Mouse (Mus musculus) midbrain, embryonic 16.5 days (tissue): ENCODE measurements around the gene Rrnad1. TPM values are rescaled to one million over a fixed set of nuclear protein-coding genes. Genes with fewer than 3 reads are reported as not detected.

ENCODE experiments used
- ATAC-seq: fragments of 200-750 bp; cut with Nextera tagmentation; 2 replicates; pipeline ENCODE4 v1.8.0; 2017; ENCODE audit warnings: moderate TSS enrichment
- H3K27ac ChIP-seq: fragments of 300-500 bp; sonication (generic); 2 replicates; pipeline ENCODE4 v1.5.1; 2014; ENCODE audit warnings: mild to moderate bottlenecking, low read length, mixed read lengths
- H3K27me3 ChIP-seq: fragments of 300-500 bp; sonication (generic); 2 replicates; pipeline ENCODE4 v1.6.1; 2014; ENCODE audit warnings: low read depth, low read length, mixed read lengths; ENCODE audit not compliant: control insufficient read depth, insufficient read depth
- H3K36me3 ChIP-seq: fragments of 300-500 bp; sonication (generic); 2 replicates; pipeline ENCODE4 v1.6.1; 2014; ENCODE audit warnings: mild to moderate bottlenecking, low read length, moderate library complexity, mixed read lengths; ENCODE audit not compliant: control insufficient read depth, insufficient read depth
- H3K4me1 ChIP-seq: fragments of 300-500 bp; sonication (generic); 2 replicates; pipeline ENCODE4 v1.6.1; 2014; ENCODE audit warnings: mild to moderate bottlenecking, low read length, mixed read lengths; ENCODE audit not compliant: control insufficient read depth, insufficient read depth
- H3K4me2 ChIP-seq: fragments of 300-500 bp; sonication (generic); 2 replicates; pipeline ENCODE4 v1.6.1; 2014; ENCODE audit warnings: mild to moderate bottlenecking, low read length, mixed read lengths
- H3K4me3 ChIP-seq: fragments of 300-500 bp; sonication (generic); 2 replicates; pipeline ENCODE4 v1.5.1; 2014; ENCODE audit warnings: low read depth, mild to moderate bottlenecking, low read length, moderate library complexity, mixed read lengths
- H3K9ac ChIP-seq: fragments of 300-500 bp; sonication (generic); 2 replicates; pipeline ENCODE4 v1.6.1; 2014; ENCODE audit warnings: low read depth, low read length, mixed read lengths
- H3K9me3 ChIP-seq: fragments of 300-500 bp; sonication (generic); replicated peaks from 2 replicates; pipeline ENCODE4 v1.6.1; 2014; ENCODE audit warnings: mild to moderate bottlenecking, low read length, mixed read lengths; ENCODE audit not compliant: control insufficient read depth, poor library complexity, severe bottlenecking
- WGBS: fragments of 180-500 bp; shearing (Covaris S2); extraction: QIAGEN DNeasy Blood & Tissue Kit; methylation state at CpG from one replicate; pipeline ENCODE4 v1.1.7; 2014; 5-methylcytosine and 5-hydroxymethylcytosine counted together
- polyA plus RNA-seq: library from polyadenylated mRNA; unstranded; fragments of >200 nt; fragmentation: Nextera tagmentation; extraction: Ambion mirVana; gene quantifications from 2 replicates; pipeline ENCODE4 v1.2.1, GENCODE M21; 2015

Rrnad1 gene
- 20.5 and 23.2 TPM in 2 replicates for polyA plus RNA-seq

- 0% methylated on average over 64 of the region's 78 CpGs for WGBS
- ATAC-seq: peak; percentile 97
- Histone ChIP-seq H3K27ac (peak within 1 kb of the TSS; percentile 92), H3K9ac (peak within 1 kb of the TSS; percentile 94), H3K4me2 (peak within 1 kb of the TSS; percentile 80), H3K9me3 (no peaks in the 10 kb centered on the region), H3K27me3 (no peaks in the 10 kb centered on the region), H3K36me3 (peaks cover 16% of the 10 kb centered on the region), H3K4me3 (peak within 1 kb of the TSS; percentile 90), H3K4me1 (peaks cover 29% of the 10 kb centered on the region)
These were observed at the start of gene Rrnad1, which contains the start of gene Isg20l2 for GRCm38 (mm10) chr3:87930078-87930795. Gene Rrnad1 (minus strand): TSS chr3:87930717. Gene Isg20l2 (plus strand): TSS chr3:87930314.

- H3K4me2 ChIP-seq: no peak overlapping the region
- ATAC-seq: no peak
- H3K4me1 ChIP-seq: peaks cover 8% of the 10 kb centered on the region
- no peak overlapping the region for H3K9ac ChIP-seq
- H3K36me3 ChIP-seq: no peaks in the 10 kb centered on the region
- H3K4me3 ChIP-seq: no peak overlapping the region
- H3K9me3 ChIP-seq: no peaks in the 10 kb centered on the region
- H3K27ac ChIP-seq: no peak overlapping the region
- 66% methylated on average over 3 of the region's 3 CpGs for WGBS
- H3K27me3 ChIP-seq: no peaks in the 10 kb centered on the region
These were observed 49.6 kb upstream of the Rrnad1 start for GRCm38 (mm10) chr3:87980085-87980484.

- no peak overlapping the region for H3K4me3 ChIP-seq
- WGBS: 87% methylated on average over 5 of the region's 5 CpGs
- no peak overlapping the region for H3K4me2 ChIP-seq
- H3K36me3 ChIP-seq: no peaks in the 10 kb centered on the region
- H3K27ac ChIP-seq: no peak overlapping the region
- peaks cover 8% of the 10 kb centered on the region for H3K4me1 ChIP-seq
- ATAC-seq: no peak
- H3K27me3 ChIP-seq: no peaks in the 10 kb centered on the region
- H3K9me3 ChIP-seq: no peaks in the 10 kb centered on the region
- no peak overlapping the region for H3K9ac ChIP-seq
These were observed 49.0 kb upstream of the Rrnad1 start for GRCm38 (mm10) chr3:87979493-87979892.

GRCm38 (mm10) chr3:87974381-87974987 is 44.0 kb upstream of the Rrnad1 start:
- ATAC-seq: peak; percentile 36; the same call in 1 of the 2 replicates
- WGBS: 4% methylated on average over 12 of the region's 12 CpGs
- Histone ChIP-seq H3K9me3 (no peaks in the 10 kb centered on the region), H3K36me3 (no peaks in the 10 kb centered on the region), H3K4me1 (peaks cover 9% of the 10 kb centered on the region), H3K9ac (peak overlapping the region; percentile 1; the same call in 1 of the 2 replicates), H3K4me3 (no peak overlapping the region), H3K27me3 (peaks cover 3% of the 10 kb centered on the region; the same call in 1 of the 2 replicates), H3K4me2 (peak overlapping the region; percentile 93), H3K27ac (peak overlapping the region; percentile 35)

- 18% methylated on average over 14 of the region's 14 CpGs for WGBS
- H3K4me1 ChIP-seq: peaks cover 9% of the 10 kb centered on the region
- H3K4me2 ChIP-seq: peak overlapping the region; percentile 93
- peaks cover 3% of the 10 kb centered on the region; the same call in 1 of the 2 replicates for H3K27me3 ChIP-seq
- H3K9ac ChIP-seq: peak overlapping the region; percentile 46
- H3K36me3 ChIP-seq: no peaks in the 10 kb centered on the region
- peak overlapping the region; percentile 35 for H3K27ac ChIP-seq
- H3K4me3 ChIP-seq: peak overlapping the region; percentile 58
- ATAC-seq: no peak
- H3K9me3 ChIP-seq: no peaks in the 10 kb centered on the region
These were observed 43.3 kb upstream of the Rrnad1 start for GRCm38 (mm10) chr3:87973593-87974380.

GRCm38 (mm10) chr3:87972776-87973175 is 42.3 kb upstream of the Rrnad1 start:
- Histone ChIP-seq H3K4me1 (peaks cover 9% of the 10 kb centered on the region), H3K9me3 (no peaks in the 10 kb centered on the region), H3K36me3 (no peaks in the 10 kb centered on the region), H3K4me3 (peak overlapping the region; percentile 58), H3K9ac (peak overlapping the region; percentile 46), H3K27me3 (peaks cover 3% of the 10 kb centered on the region; the same call in 1 of the 2 replicates), H3K4me2 (peak overlapping the region; percentile 93), H3K27ac (peak overlapping the region; percentile 35; the same call in 1 of the 2 replicates)
- WGBS: 17% methylated on average over 5 of the region's 5 CpGs
- ATAC-seq: no peak

- peak; percentile 27; the same call in 1 of the 2 replicates for ATAC-seq
- no peak overlapping the region for H3K27ac ChIP-seq
- H3K9me3 ChIP-seq: no peaks in the 10 kb centered on the region
- H3K4me2 ChIP-seq: peak overlapping the region; percentile 93
- peaks cover 3% of the 10 kb centered on the region; the same call in 1 of the 2 replicates for H3K27me3 ChIP-seq
- H3K9ac ChIP-seq: peak overlapping the region; percentile 71
- peaks cover 9% of the 10 kb centered on the region for H3K4me1 ChIP-seq
- H3K36me3 ChIP-seq: no peaks in the 10 kb centered on the region
- 7% methylated on average over 8 of the region's 8 CpGs for WGBS
- H3K4me3 ChIP-seq: peak overlapping the region; percentile 58
These were observed 41.7 kb upstream of the Rrnad1 start for GRCm38 (mm10) chr3:87972203-87972664.

- ATAC-seq: peak; percentile 18; the same call in 1 of the 2 replicates
- H3K27ac ChIP-seq: peak overlapping the region; percentile 18; the same call in 1 of the 2 replicates
These were observed 41.1 kb upstream of the Rrnad1 start for GRCm38 (mm10) chr3:87971489-87972202.

More at GRCm38 (mm10) chr3:87971489-87972202, 41.1 kb upstream of the Rrnad1 start:
- H3K9ac ChIP-seq: peak overlapping the region; percentile 71
- peaks cover 9% of the 10 kb centered on the region for H3K4me1 ChIP-seq
- peak overlapping the region; percentile 93 for H3K4me2 ChIP-seq
- H3K36me3 ChIP-seq: no peaks in the 10 kb centered on the region
- WGBS: under 1% methylated on average over 58 of the region's 60 CpGs
- peaks cover 3% of the 10 kb centered on the region; the same call in 1 of the 2 replicates for H3K27me3 ChIP-seq
- H3K9me3 ChIP-seq: no peaks in the 10 kb centered on the region
- peak overlapping the region; percentile 58 for H3K4me3 ChIP-seq
